Mouse (Mus musculus) limb, embryonic 13.5 days (tissue): ENCODE data around the gene Sbf2. TPM values are rescaled to one million over a fixed set of nuclear protein-coding genes. Genes with fewer than 3 reads are reported as not detected.

Experiments used
- ATAC-seq: fragments of 200-750 bp; cut with Nextera tagmentation; 2 replicates; pipeline ENCODE4 v1.8.0; 2017; ENCODE audit warnings: low read depth, moderate number of reproducible peaks, moderate TSS enrichment; ENCODE audit not compliant: low FRiP score
- H3K27ac ChIP-seq: fragments of 300-500 bp; sonication (generic); 2 replicates; pipeline ENCODE4 v1.5.1; 2015; ENCODE audit warnings: inconsistent platforms, mild to moderate bottlenecking, moderate library complexity
- H3K27me3 ChIP-seq: fragments of 300-500 bp; sonication (generic); 2 replicates; pipeline ENCODE4 v1.6.1; 2015; ENCODE audit warnings: mild to moderate bottlenecking, inconsistent platforms
- H3K36me3 ChIP-seq: fragments of 300-500 bp; sonication (generic); 2 replicates; pipeline ENCODE4 v1.6.1; 2015; ENCODE audit warnings: inconsistent platforms, mild to moderate bottlenecking, moderate library complexity
- H3K4me1 ChIP-seq: fragments of 300-500 bp; sonication (generic); 2 replicates; pipeline ENCODE4 v1.6.1; 2015; ENCODE audit warnings: inconsistent platforms
- H3K4me2 ChIP-seq: fragments of 300-500 bp; sonication (generic); replicated peaks from 2 replicates; pipeline ENCODE4 v1.6.1; 2015; ENCODE audit warnings: inconsistent platforms, mild to moderate bottlenecking, moderate library complexity
- H3K4me3 ChIP-seq: fragments of 300-500 bp; sonication (generic); 2 replicates; pipeline ENCODE4 v1.5.1; 2015; ENCODE audit warnings: moderate library complexity, mild to moderate bottlenecking, inconsistent platforms
- H3K9ac ChIP-seq: fragments of 300-500 bp; sonication (generic); 2 replicates; pipeline ENCODE4 v1.6.1; 2015; ENCODE audit warnings: mild to moderate bottlenecking, inconsistent platforms
- H3K9me3 ChIP-seq: fragments of 300-500 bp; sonication (generic); 2 replicates; pipeline ENCODE4 v1.6.1; 2016; ENCODE audit warnings: inconsistent platforms
- WGBS: fragments of 180-500 bp; shearing (Covaris S2); methylation state at CpG from one replicate; pipeline ENCODE4 v1.1.7; 2015; 5-methylcytosine and 5-hydroxymethylcytosine counted together
- polyA plus RNA-seq: library from polyadenylated mRNA; unstranded; fragments of >200 nt; fragmentation: Nextera tagmentation; extraction: Ambion mirVana; gene quantifications from 2 replicates; pipeline ENCODE4 v1.2.1, GENCODE M21; 2015

Gene Sbf2
- polyA plus RNA-seq, 1 experiment from 2014 or later: 30.9 TPM

DNA sequence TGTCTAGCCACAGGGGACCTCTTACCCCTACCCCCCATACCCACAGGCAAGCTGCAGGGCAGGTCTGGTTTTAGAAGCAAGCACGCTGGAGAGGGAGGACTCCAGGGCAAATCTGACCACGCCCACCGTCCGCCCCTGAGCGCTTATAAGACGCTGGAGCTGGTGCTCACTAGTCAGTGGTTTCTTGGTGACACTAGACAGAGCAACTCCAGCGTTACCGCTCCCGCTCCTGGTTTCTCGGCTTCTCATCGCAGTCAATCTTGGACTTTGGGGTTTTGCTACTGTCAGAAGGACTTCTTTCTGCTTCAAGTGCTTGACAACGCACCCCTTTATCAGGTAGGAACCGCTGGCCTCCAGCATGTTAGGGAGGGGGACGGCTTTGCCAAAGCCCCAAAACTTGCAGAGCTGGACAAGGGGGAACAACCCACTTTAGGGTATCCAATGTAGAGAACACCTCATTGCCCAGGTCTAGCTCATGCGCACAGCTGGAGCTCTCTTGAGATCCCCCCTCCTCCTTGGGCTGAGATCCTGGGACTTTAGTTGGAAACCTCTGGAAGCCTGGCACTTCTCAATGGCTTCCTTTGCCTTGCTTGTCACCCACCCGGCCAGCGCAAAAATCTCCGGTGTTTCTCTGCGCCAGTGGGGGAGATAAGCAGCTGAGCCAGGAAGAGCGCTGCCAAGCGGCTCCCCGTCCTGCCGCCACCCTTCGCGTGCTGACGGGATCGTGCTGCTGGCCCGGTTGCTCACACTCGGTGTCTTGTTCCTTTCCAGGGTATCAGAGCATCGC is 13.0 kb upstream of the Sbf2 start, which contains the start of gene Adm:
Gene Adm, plus strand, starts transcription at position 176 of the 787 bp plus-strand sequence.
- H3K27me3 ChIP-seq: peaks cover 74% of the 10 kb centered on the region
- H3K9me3 ChIP-seq: no peaks in the 10 kb centered on the region
- 2% methylated on average over 30 of the region's 30 CpGs for WGBS
- H3K27ac ChIP-seq: no peak within 1 kb of the TSS
- H3K9ac ChIP-seq: peak within 1 kb of the TSS; percentile 64
- peak; percentile 30; the same call in 1 of the 2 replicates for ATAC-seq
- H3K4me3 ChIP-seq: peak within 1 kb of the TSS; percentile 47
- peak within 1 kb of the TSS; percentile 71 for H3K4me2 ChIP-seq
- H3K36me3 ChIP-seq: no peaks in the 10 kb centered on the region
- peaks cover 49% of the 10 kb centered on the region for H3K4me1 ChIP-seq

DNA sequence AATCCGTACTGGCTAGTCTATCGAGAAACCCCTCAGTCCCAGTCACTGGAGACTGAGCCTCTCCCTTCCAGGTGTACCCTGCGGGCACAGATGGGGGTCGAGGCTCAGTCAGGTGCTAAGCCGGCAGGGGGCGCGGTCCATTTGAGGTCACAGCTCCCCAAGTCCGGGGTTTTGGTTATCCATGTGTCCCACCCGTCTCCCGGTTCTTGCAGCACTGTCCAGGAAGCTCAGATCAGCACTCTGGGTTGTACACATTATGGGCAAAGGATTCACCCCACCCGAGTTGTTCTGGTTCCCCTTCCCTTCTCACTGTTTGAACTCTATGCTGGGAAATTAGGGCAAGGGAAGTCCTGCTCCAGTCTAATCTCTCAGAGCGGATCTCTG is 12.4 kb upstream of the Sbf2 start:
- Histone ChIP-seq H3K9me3 (no peaks in the 10 kb centered on the region), H3K9ac (no peak overlapping the region), H3K27me3 (peaks cover 70% of the 10 kb centered on the region), H3K4me1 (peaks cover 49% of the 10 kb centered on the region), H3K4me3 (peak overlapping the region; percentile 47), H3K36me3 (no peaks in the 10 kb centered on the region), H3K27ac (no peak overlapping the region), H3K4me2 (peak overlapping the region; percentile 71)
- ATAC-seq: 0 out of 2 replicates have a peak, but pooled peaks have one; percentile 5
- 0% methylated on average over 12 of the region's 12 CpGs for WGBS

DNA sequence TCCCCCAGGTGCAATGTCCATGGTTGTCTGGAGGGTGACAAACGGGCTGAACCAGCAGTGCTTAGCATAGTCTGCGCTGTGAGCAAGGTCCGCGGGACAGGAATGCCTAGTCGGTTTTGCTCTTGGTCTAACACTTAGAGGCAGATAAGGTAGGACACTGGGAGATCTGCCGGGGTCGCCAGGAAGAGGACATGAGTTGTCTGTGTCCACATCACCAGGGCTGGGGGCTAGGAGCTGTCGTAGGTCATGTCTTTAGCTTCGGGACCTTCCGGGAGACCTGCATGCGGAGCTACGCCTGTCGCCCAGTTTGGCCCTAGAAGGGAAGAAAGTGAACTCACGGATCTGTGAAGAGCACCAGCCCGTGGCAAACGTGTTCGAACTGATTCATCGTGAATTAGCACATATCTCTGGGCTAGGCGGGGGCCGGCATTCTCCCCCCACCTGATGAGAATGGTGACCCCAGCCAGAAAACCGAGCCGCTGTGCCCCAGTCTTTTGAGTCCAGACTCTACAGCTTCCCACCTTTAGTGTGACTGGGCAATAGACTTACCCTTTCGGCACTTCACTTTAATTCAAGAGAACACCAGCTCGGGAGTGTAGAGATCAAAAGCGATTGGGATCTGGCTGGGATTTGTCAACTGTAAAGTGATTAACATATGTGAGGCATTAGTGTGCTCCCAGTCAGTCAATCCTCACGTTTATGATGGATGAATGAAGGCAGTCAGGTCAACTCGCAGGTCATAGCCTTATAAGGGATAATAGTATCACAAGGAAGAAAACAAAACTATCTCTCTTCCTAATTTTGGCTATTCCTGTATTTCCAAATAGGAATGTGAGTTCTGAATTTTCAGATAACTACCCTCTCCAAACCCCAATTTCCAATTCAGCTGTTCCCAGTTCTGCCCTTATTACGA is 11.7 kb upstream of the Sbf2 start:
- peak overlapping the region; percentile 28 for H3K4me3 ChIP-seq
- peak overlapping the region; percentile 71 for H3K4me2 ChIP-seq
- H3K27ac ChIP-seq: no peak overlapping the region
- peaks cover 66% of the 10 kb centered on the region for H3K27me3 ChIP-seq
- ATAC-seq: no peak
- H3K9ac ChIP-seq: no peak overlapping the region
- peaks cover 49% of the 10 kb centered on the region for H3K4me1 ChIP-seq
- no peaks in the 10 kb centered on the region for H3K36me3 ChIP-seq
- WGBS: 2% methylated on average over 28 of the region's 28 CpGs
- no peaks in the 10 kb centered on the region for H3K9me3 ChIP-seq

GRCm38 (mm10) chr7:110625489-110625888 is 10.8 kb upstream of the Sbf2 start:
- no peak overlapping the region for H3K4me3 ChIP-seq
- no peak overlapping the region for H3K9ac ChIP-seq
- no peak for ATAC-seq
- no peaks in the 10 kb centered on the region for H3K9me3 ChIP-seq
- H3K27ac ChIP-seq: no peak overlapping the region
- H3K4me2 ChIP-seq: no peak overlapping the region
- WGBS: 60% methylated on average over 10 of the region's 10 CpGs
- peaks cover 60% of the 10 kb centered on the region for H3K27me3 ChIP-seq
- H3K4me1 ChIP-seq: peaks cover 43% of the 10 kb centered on the region
- H3K36me3 ChIP-seq: no peaks in the 10 kb centered on the region

DNA sequence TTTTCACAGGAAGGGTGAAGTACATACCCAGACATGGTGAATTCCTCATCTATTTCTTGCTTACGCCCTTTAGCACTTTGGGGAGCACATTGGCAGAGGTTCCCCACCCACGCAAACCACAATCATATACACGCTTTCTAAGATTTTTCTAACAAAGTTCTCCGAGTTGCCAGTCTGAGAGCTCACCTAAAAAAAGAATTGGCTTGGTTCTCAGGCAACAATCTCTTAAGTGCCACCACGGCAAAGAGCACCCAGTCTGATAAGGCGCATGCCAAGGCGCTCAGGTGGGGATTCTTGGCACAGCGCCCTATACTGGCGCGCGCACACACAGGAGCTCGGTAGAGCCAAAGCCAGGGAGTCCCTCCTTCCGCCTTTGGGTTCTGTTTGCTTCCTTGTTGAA is 10.2 kb upstream of the Sbf2 start:
- Histone ChIP-seq H3K4me3 (no peak overlapping the region), H3K27ac (no peak overlapping the region), H3K27me3 (peaks cover 62% of the 10 kb centered on the region), H3K9me3 (no peaks in the 10 kb centered on the region), H3K9ac (no peak overlapping the region), H3K36me3 (no peaks in the 10 kb centered on the region), H3K4me2 (no peak overlapping the region), H3K4me1 (peaks cover 42% of the 10 kb centered on the region)
- 87% methylated on average over 13 of the region's 13 CpGs for WGBS
- no peak for ATAC-seq

DNA sequence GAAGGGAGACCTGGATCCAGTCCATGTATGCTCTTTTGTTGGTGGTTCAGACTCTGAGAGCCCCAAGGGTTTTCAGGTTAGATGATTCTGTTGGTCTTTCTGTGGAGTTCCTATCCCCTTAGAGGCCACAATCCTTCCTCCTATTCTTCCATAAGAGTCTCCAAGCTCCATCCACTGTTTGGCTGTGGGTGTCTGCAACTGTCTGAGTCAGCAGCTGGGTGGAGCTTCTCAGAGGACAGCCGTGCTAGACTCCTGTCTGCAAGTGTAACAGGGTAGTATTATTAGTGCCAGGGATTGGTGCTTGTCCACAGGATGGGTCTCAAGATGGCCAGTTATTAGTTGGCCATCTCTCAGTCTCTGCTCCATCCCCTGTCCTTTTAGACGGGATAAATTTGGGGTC is 9.3 kb upstream of the Sbf2 start:
- Histone ChIP-seq H3K27me3 (peaks cover 53% of the 10 kb centered on the region), H3K9me3 (no peaks in the 10 kb centered on the region), H3K4me2 (no peak overlapping the region), H3K4me3 (no peak overlapping the region), H3K27ac (no peak overlapping the region), H3K4me1 (peaks cover 35% of the 10 kb centered on the region), H3K36me3 (no peaks in the 10 kb centered on the region), H3K9ac (no peak overlapping the region)
- ATAC-seq: no peak
- 54% methylated on average over 2 of the region's 2 CpGs for WGBS

DNA sequence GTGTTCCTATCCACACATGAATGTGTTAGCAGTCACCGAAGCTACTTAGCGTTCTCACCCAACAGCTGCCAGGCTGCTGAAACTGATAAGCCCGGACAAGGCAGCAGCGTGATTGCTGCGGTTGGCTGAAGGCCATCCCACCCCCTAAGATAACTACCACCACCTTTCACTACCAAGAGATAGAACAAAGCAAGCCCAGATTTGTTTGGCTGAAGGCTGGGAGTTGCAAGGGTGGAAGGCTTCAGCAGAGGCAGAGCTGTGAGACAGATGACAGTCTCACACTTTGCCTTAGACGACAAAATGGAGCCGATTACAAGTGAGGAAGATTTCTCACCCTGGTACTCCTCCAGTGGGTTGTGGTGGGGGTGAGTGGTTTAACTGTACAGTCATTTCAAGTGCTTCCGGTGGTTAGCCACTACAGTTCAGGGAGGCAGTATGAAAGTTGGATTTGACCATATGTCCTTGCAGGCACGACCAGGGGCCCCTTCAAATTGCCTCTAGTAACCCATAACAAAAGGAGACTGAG is 4.4 kb upstream of the Sbf2 start:
- Histone ChIP-seq H3K9me3 (no peaks in the 10 kb centered on the region), H3K4me1 (peaks cover 7% of the 10 kb centered on the region), H3K9ac (no peak overlapping the region), H3K4me3 (no peak overlapping the region), H3K27me3 (peaks cover 4% of the 10 kb centered on the region), H3K4me2 (no peak overlapping the region), H3K36me3 (no peaks in the 10 kb centered on the region), H3K27ac (no peak overlapping the region)
- WGBS: 26% methylated on average over 9 of the region's 9 CpGs
- no peak for ATAC-seq

- no peak for ATAC-seq
- 9% methylated on average over 11 of the region's 11 CpGs for WGBS
- Histone ChIP-seq H3K9me3 (no peaks in the 10 kb centered on the region), H3K9ac (no peak overlapping the region; the same call in 1 of the 2 replicates), H3K36me3 (no peaks in the 10 kb centered on the region), H3K27ac (no peak overlapping the region), H3K4me3 (no peak overlapping the region; the same call in 1 of the 2 replicates), H3K4me1 (peaks cover 18% of the 10 kb centered on the region), H3K4me2 (peak overlapping the region; percentile 84), H3K27me3 (peaks cover 4% of the 10 kb centered on the region; the same call in 1 of the 2 replicates)
Observed at GRCm38 (mm10) chr7:110615792-110616191, 1.1 kb upstream of the Sbf2 start.

DNA sequence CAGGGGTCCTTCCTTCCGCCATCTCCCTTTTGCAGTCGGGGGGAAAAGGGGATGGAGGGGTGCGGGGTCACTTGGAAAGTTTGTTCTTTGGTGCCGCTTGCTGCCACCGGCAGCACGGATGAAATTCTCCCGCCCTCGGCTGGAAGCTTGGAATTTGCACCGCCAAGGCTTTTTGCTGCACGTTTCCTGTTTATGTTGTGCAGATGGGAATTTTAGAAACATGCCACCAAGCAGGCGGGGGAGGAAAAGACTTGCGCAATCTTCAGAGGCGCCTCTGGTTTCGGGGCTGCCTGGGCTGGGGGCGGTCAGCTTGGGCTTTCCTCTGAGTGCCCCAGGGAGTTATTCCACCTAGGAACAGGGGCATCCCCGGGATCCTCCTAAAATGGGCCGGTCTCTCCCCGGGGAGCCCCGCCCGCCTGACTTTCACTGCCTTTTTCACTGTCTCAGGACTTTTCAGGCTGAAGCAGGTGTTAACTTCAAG is 469 bp upstream of the Sbf2 start:
- Histone ChIP-seq H3K4me2 (peak overlapping the region; percentile 84), H3K9me3 (no peaks in the 10 kb centered on the region), H3K4me3 (peak overlapping the region; percentile 85), H3K27me3 (no peaks in the 10 kb centered on the region; the same call in 1 of the 2 replicates), H3K4me1 (peaks cover 18% of the 10 kb centered on the region), H3K27ac (peak overlapping the region; percentile 97), H3K9ac (peak overlapping the region; percentile 90), H3K36me3 (no peaks in the 10 kb centered on the region)
- under 1% methylated on average over 19 of the region's 20 CpGs for WGBS
- peak; percentile 13; the same call in 1 of the 2 replicates for ATAC-seq

GRCm38 (mm10) chr7:110613381-110614132 is 1.2 kb downstream of the Sbf2 start:
- Histone ChIP-seq H3K27ac (peak overlapping the region; percentile 97), H3K27me3 (no peaks in the 10 kb centered on the region), H3K36me3 (no peaks in the 10 kb centered on the region), H3K4me2 (peak overlapping the region; percentile 84), H3K4me1 (peaks cover 18% of the 10 kb centered on the region), H3K9me3 (no peaks in the 10 kb centered on the region), H3K9ac (peak overlapping the region; percentile 90), H3K4me3 (peak overlapping the region; percentile 85)
- WGBS: 5% methylated on average over 17 of the region's 17 CpGs
- ATAC-seq: no peak

DNA sequence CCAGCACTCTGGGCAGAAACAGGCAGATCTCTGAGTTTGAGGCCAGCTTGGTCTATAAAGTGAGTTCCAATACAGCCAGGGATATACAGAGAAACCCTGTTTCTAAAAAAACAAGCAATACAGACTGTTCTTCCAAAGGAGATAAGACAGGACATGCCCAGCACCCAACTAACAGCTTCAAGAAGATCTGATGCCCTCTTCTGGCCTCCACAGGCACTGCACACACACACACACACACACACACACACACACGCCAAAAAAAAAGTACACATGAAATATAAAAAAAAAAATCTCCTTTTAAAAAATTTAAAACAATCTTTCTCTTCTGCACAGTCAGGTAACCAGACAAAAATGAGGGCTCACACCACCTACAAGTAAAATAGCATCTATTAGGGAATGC is 7.8 kb downstream of the Sbf2 start:
- Histone ChIP-seq H3K27ac (no peak overlapping the region), H3K9ac (no peak overlapping the region), H3K4me1 (peaks cover 4% of the 10 kb centered on the region; the same call in 1 of the 2 replicates), H3K9me3 (peaks cover 3% of the 10 kb centered on the region; the same call in 1 of the 2 replicates), H3K27me3 (no peaks in the 10 kb centered on the region), H3K4me2 (no peak overlapping the region), H3K36me3 (no peaks in the 10 kb centered on the region), H3K4me3 (no peak overlapping the region)
- 95% methylated on average over 1 of the region's 1 CpGs for WGBS
- no peak for ATAC-seq
